Mouse (Mus musculus) ovary, adult 18-20 months (tissue): ENCODE results near the gene Unc5a.

Experiments
- DNase-seq: peaks from one replicate; pipeline ENCODE4 v3.0.0; 2022; ENCODE audit warnings: low spot score, mixed read lengths

Gene Unc5a

GRCm38 (mm10) chr13:54955695-54956471, 6.7 kb downstream of the Unc5a start:
- peak; percentile 17 for DNase-seq

- DNase-seq, result no peak
These were observed 8.1 kb downstream of the Unc5a start for GRCm38 (mm10) chr13:54957281-54957680.

GRCm38 (mm10) chr13:54959059-54959701, 10.0 kb downstream of the Unc5a start:
- DNase-seq, result no peak

GRCm38 (mm10) chr13:54959842-54960241, 10.6 kb downstream of the Unc5a start:
- DNase-seq, result no peak

- no peak for DNase-seq
These were observed 11.3 kb downstream of the Unc5a start for GRCm38 (mm10) chr13:54960491-54960890.

- DNase-seq, result no peak
These were observed 16.0 kb downstream of the Unc5a start for GRCm38 (mm10) chr13:54965256-54965655.

GRCm38 (mm10) chr13:54967501-54967900, 18.3 kb downstream of the Unc5a start:
- no peak for DNase-seq

GRCm38 (mm10) chr13:54968636-54969035, 19.4 kb downstream of the Unc5a start:
- no peak for DNase-seq

GRCm38 (mm10) chr13:54969513-54969912, 20.3 kb downstream of the Unc5a start:
- no peak for DNase-seq

GRCm38 (mm10) chr13:54970521-54971247, 21.5 kb downstream of the Unc5a start:
- no peak for DNase-seq

- DNase-seq, result no peak
These were observed 26.3 kb downstream of the Unc5a start for GRCm38 (mm10) chr13:54975546-54975945.

- DNase-seq, result no peak
These were observed 29.6 kb downstream of the Unc5a start for GRCm38 (mm10) chr13:54978804-54979203.

GRCm38 (mm10) chr13:54980957-54981356, 31.7 kb downstream of the Unc5a start:
- no peak for DNase-seq

- DNase-seq, result no peak
These were observed 33.8 kb downstream of the Unc5a start for GRCm38 (mm10) chr13:54983001-54983400.

GRCm38 (mm10) chr13:54983614-54984013, 34.4 kb downstream of the Unc5a start:
- DNase-seq, result no peak

- no peak for DNase-seq
These were observed 38.2 kb downstream of the Unc5a start for GRCm38 (mm10) chr13:54987405-54987804.

- no peak for DNase-seq
These were observed 39.1 kb downstream of the Unc5a start for GRCm38 (mm10) chr13:54988181-54988760.

- DNase-seq, result no peak
These were observed 43.0 kb downstream of the Unc5a start for GRCm38 (mm10) chr13:54992215-54992614.

- no peak for DNase-seq
These were observed 45.4 kb downstream of the Unc5a start for GRCm38 (mm10) chr13:54994576-54994975.

GRCm38 (mm10) chr13:54995161-54995560, 46.0 kb downstream of the Unc5a start:
- DNase-seq, result no peak

- no peak for DNase-seq
These were observed 48.4 kb downstream of the Unc5a start for GRCm38 (mm10) chr13:54997568-54997967.

GRCm38 (mm10) chr13:55000433-55000832, 51.2 kb downstream of the Unc5a start:
- DNase-seq, result no peak

- DNase-seq, result no peak
These were observed 52.9 kb downstream of the Unc5a start for GRCm38 (mm10) chr13:55002090-55002489.
